Mouse (Mus musculus) WW6 (cell line): ENCODE data around the gene Sde2.
"Not testable (repeated sequence)": the region's sequence is repeated elsewhere in the genome, so short reads cannot be mapped to it uniquely, and the experiment has no call there.

ENCODE experiments used
- DNase-seq: peaks from one replicate; pipeline ENCODE4 v3.0.0-alpha.2; 2013; ENCODE audit warnings: low read depth, low spot score

Sde2 gene

GRCm38 (mm10) chr1:180888556-180889042 lies 37.7 kb downstream of the Sde2 start:
- peak; percentile 98 for DNase-seq

- DNase-seq, result peak; percentile 66
These were observed 38.2 kb downstream of the Sde2 start for GRCm38 (mm10) chr1:180889172-180889571.

GRCm38 (mm10) chr1:180889841-180890240 lies 38.9 kb downstream of the Sde2 start:
- peak; percentile 74 for DNase-seq

GRCm38 (mm10) chr1:180892808-180893207 lies 41.9 kb downstream of the Sde2 start, which contains the start of gene Lefty2:
Gene Lefty2, plus strand, starts transcription at chr1:180893108.
- DNase-seq, result no peak

- DNase-seq, result not testable (repeated sequence)
These were observed 43.4 kb downstream of the Sde2 start for GRCm38 (mm10) chr1:180894088-180894987.

GRCm38 (mm10) chr1:180901107-180901506 lies 50.2 kb downstream of the Sde2 start:
- DNase-seq, result no peak

GRCm38 (mm10) chr1:180902915-180903314 lies 52.0 kb downstream of the Sde2 start:
- no peak for DNase-seq

- no peak for DNase-seq
These were observed 52.7 kb downstream of the Sde2 start for GRCm38 (mm10) chr1:180903666-180904038.

GRCm38 (mm10) chr1:180904039-180904814 lies 53.3 kb downstream of the Sde2 start, which contains the start of gene Pycr2:
Gene Pycr2, plus strand, starts transcription at chr1:180904293.
- DNase-seq, result peak; percentile 87

- DNase-seq, result no peak
These were observed 53.8 kb downstream of the Sde2 start for GRCm38 (mm10) chr1:180904815-180905080.

- no peak for DNase-seq
These were observed 54.4 kb downstream of the Sde2 start for GRCm38 (mm10) chr1:180905307-180905706.

GRCm38 (mm10) chr1:180905876-180906275 lies 54.9 kb downstream of the Sde2 start:
- no peak for DNase-seq

GRCm38 (mm10) chr1:180906461-180907147 lies 55.7 kb downstream of the Sde2 start:
- no peak for DNase-seq

- DNase-seq, result no peak
These were observed 60.2 kb downstream of the Sde2 start for GRCm38 (mm10) chr1:180911138-180911537.

- DNase-seq, result no peak
These were observed 60.8 kb downstream of the Sde2 start for GRCm38 (mm10) chr1:180911653-180912287.

GRCm38 (mm10) chr1:180912792-180913191 lies 61.9 kb downstream of the Sde2 start:
- DNase-seq, result no peak

GRCm38 (mm10) chr1:180913797-180914196 lies 62.9 kb downstream of the Sde2 start:
- DNase-seq, result no peak

- no peak for DNase-seq
These were observed 65.5 kb downstream of the Sde2 start for GRCm38 (mm10) chr1:180916425-180916824.

GRCm38 (mm10) chr1:180917053-180917452 lies 66.1 kb downstream of the Sde2 start:
- DNase-seq, result no peak
